9 mouse cellular contexts compared by ENCODE assay signal in the genomic region with DNA sequence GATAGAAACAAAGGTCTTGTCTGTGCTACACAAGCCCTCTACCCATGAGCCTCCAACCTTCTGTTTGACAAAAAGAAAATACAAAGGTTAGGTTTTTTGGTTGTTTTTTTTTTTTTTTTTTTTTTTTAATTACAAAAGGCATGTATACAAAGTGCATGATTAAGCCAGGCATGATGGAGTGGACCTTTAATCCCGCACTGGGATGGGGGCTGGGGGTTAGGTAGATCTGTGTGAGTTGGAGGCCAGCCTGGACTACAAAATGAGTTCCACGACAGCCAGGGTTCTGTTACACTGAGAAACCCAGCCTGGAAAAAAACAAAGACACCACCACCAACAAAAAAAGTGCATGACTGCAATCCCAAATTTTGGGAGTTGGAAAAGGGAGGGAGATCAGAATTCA. TPM values are rescaled to one million over a fixed set of nuclear protein-coding genes. Genes with fewer than 3 reads are reported as not detected.
DNase-seq lines count a peak whose midpoint lies in the region; ATAC-seq and TF ChIP-seq lines count a peak whose summit lies in the region.
"Had no signal": no experiment of that assay in that cellular context is flagged by ENCODE, and none has a peak within 500 bp of the region (broad histone marks: within the 10 kb centered on the region; RNA-seq: fewer than 3 reads in every experiment).

No protein-coding gene starts in this region.

- intact Hi-C loops in heart, postnatal 36 days (cut with DNase I), result no loop called here

- H3K36me3 ChIP-seq in heart, embryonic 14.5 days (ENCODE audit: control insufficient read depth, insufficient read depth, low read length), result no peaks in the 10 kb centered on the region
- H3K36me3 ChIP-seq in E14TG2a.4 (ENCODE audit: insufficient read depth, low read length), result peaks cover 29% of the 10 kb centered on the region
- H3K36me3 ChIP-seq in forebrain, embryonic 14.5 days (ENCODE audit: control insufficient read depth, insufficient read depth, low read length), result peaks cover 3% of the 10 kb centered on the region; the same call in 1 of the 2 replicates
- no peaks in the 10 kb centered on the region for H3K36me3 ChIP-seq in liver, embryonic 16.5 days (ENCODE audit: control insufficient read depth, insufficient read depth)

- peaks cover 12 to 35% of the 10 kb centered on the region in 2 experiments for H3K4me1 ChIP-seq in heart, embryonic 14.5 days (ENCODE audit: control insufficient read depth in 2 of 2, insufficient read depth in 2 of 2, low read length in 2 of 2)
- peaks cover 51% of the 10 kb centered on the region for H3K4me1 ChIP-seq in E14TG2a.4 (replicated peaks; ENCODE audit: low read depth, low read length)
- H3K4me1 ChIP-seq in forebrain, embryonic 14.5 days (ENCODE audit: control insufficient read depth, insufficient read depth, low read length), result peaks cover 17% of the 10 kb centered on the region
- H3K4me1 ChIP-seq in liver, embryonic 16.5 days (ENCODE audit: control insufficient read depth, low read depth, low read length), result peaks cover 25% of the 10 kb centered on the region

- no peak overlapping the region for H3K4me3 ChIP-seq in heart, embryonic 14.5 days (ENCODE audit: control insufficient read depth in 1 of 2, insufficient read depth in 1 of 2, low read depth in 1 of 2, low read length in 2 of 2)
- peak overlapping the region; percentile 87 for H3K4me3 ChIP-seq in E14TG2a.4 (replicated peaks; ENCODE audit: low read length)
- H3K4me3 ChIP-seq in forebrain, embryonic 14.5 days (ENCODE audit: low read depth, low read length), result no peak overlapping the region
- H3K4me3 ChIP-seq in liver, embryonic 16.5 days (ENCODE audit: low read depth, low read length), result peak overlapping the region; percentile 79

- H3K4me2 ChIP-seq in heart, embryonic 14.5 days (ENCODE audit: low read length), result peak overlapping the region; percentile 76; the same call in 1 of the 2 replicates
- H3K4me2 ChIP-seq in forebrain, embryonic 14.5 days (ENCODE audit: low read length), result no peak overlapping the region
- peak overlapping the region; percentile 94 for H3K4me2 ChIP-seq in liver, embryonic 16.5 days (ENCODE audit: low read depth, low read length)

- peak overlapping the region; percentile 83; the same call in 1 of the 2 replicates for H3K9ac ChIP-seq in heart, embryonic 14.5 days (ENCODE audit: low read length)
- peak overlapping the region; percentile 84; the same call in 1 of the 2 replicates for H3K9ac ChIP-seq in forebrain, embryonic 14.5 days (ENCODE audit: low read length)
- peak overlapping the region; percentile 91; the same call in 1 of the 2 replicates for H3K9ac ChIP-seq in liver, embryonic 16.5 days (ENCODE audit: low read depth, low read length)

- TF ChIP-seq CTCF in E14TG2a.4 (conservative IDR thresholded peaks at IDR 0.05; ENCODE audit: low read length), result no peak

- H3K9me3 ChIP-seq in heart, embryonic 14.5 days (ENCODE audit: control insufficient read depth, low read length), result no peaks in the 10 kb centered on the region
- no peaks in the 10 kb centered on the region for H3K9me3 ChIP-seq in E14TG2a.4 (ENCODE audit: low read length)
- H3K9me3 ChIP-seq in forebrain, embryonic 14.5 days (replicated peaks; ENCODE audit: control insufficient read depth, low read length), result no peaks in the 10 kb centered on the region
- H3K9me3 ChIP-seq in liver, embryonic 16.5 days (replicated peaks; ENCODE audit: control insufficient read depth, low read length), result no peaks in the 10 kb centered on the region

- DNase-seq in heart, postnatal 36 days, result no peak
- no peak for DNase-seq in forebrain, embryonic 14.5 days (ENCODE audit: low spot score)
- DNase-seq in MN1 (ENCODE audit: low spot score), result no peak
- DNase-seq in urinary bladder, postnatal 14 days (ENCODE audit: low spot score), result no peak
- DNase-seq: layer of hippocampus, adult 9-11 months had no signal

- peak overlapping the region; percentile 85 to 94; a peak in 2 of 4 replicates for H3K27ac ChIP-seq in heart, embryonic 14.5 days (replicated peaks in 1 of 2; ENCODE audit: control insufficient read depth in 1 of 2, insufficient read depth in 1 of 2, low read depth in 2 of 2, low read length in 2 of 2)
- H3K27ac ChIP-seq in forebrain, embryonic 14.5 days (ENCODE audit: low read depth, low read length), result no peak overlapping the region
- peak overlapping the region; percentile 93 for H3K27ac ChIP-seq in liver, embryonic 16.5 days (ENCODE audit: low read length)

- WGBS in heart, embryonic 14.5 days, result 77% methylated on average over 2 of the region's 2 CpGs
- WGBS in forebrain, embryonic 14.5 days, result 81% methylated on average over 2 of the region's 2 CpGs
- WGBS in liver, embryonic 16.5 days (ENCODE audit: insufficient replicate concordance), result 81% methylated on average over 2 of the region's 2 CpGs

- no peak for ATAC-seq in heart, embryonic 14.5 days (ENCODE audit: insufficient number of reproducible peaks, insufficient read depth, low FRiP score, low read depth)
- ATAC-seq in forebrain, embryonic 14.5 days, result no peak
- ATAC-seq in liver, embryonic 16.5 days (ENCODE audit: low read depth), result no peak
- no peak for ATAC-seq in erythroid progenitor cell, adult 5-6 weeks (replicated peaks; ENCODE audit: low FRiP score, poor library complexity, severe bottlenecking)

- no peaks in the 10 kb centered on the region for H3K27me3 ChIP-seq in heart, embryonic 14.5 days (ENCODE audit: control insufficient read depth, insufficient read depth, low read length)
- no peaks in the 10 kb centered on the region for H3K27me3 ChIP-seq in E14TG2a.4 (ENCODE audit: insufficient read depth, low read length)
- H3K27me3 ChIP-seq in forebrain, embryonic 14.5 days (replicated peaks; ENCODE audit: control insufficient read depth, insufficient read depth, low read length), result no peaks in the 10 kb centered on the region
- H3K27me3 ChIP-seq in liver, embryonic 16.5 days (ENCODE audit: control insufficient read depth, insufficient read depth, low read depth, low read length), result no peaks in the 10 kb centered on the region

RNA-seq across cellular contexts. Expression of a gene that starts 1.4 kb away (rescaled TPM):
- 174 and 175 TPM in 2 replicates for polyA plus RNA-seq in heart, embryonic 14.5 days (2014; fragmentation: Nextera tagmentation; extraction: Ambion mirVana)
- total RNA-seq in heart, postnatal 36 days (2021), result 100 to 1,000 TPM in 1 of 2 experiments, 10 to 100 TPM in 1; 98.7 to 126 TPM
- polyA plus RNA-seq in forebrain, embryonic 14.5 days (2014; fragmentation: Nextera tagmentation; extraction: Ambion mirVana), result 278 and 287 TPM in 2 replicates
- 103 and 104 TPM in 2 replicates for polyA plus RNA-seq in liver, embryonic 16.5 days (2015; fragmentation: Nextera tagmentation; extraction: Ambion mirVana)
- total RNA-seq in erythroid progenitor cell, adult 5-6 weeks (2015; ENCODE audit: low replicate concordance), result 59.5 and 78.6 TPM in 2 replicates
- 48.1 and 60.8 TPM in 2 replicates for total RNA-seq in erythroid progenitor cell, adult 5-6 weeks (2017; ENCODE audit: low replicate concordance)

RNA-seq across cellular contexts. Expression of a gene that starts 15.4 kb away (rescaled TPM):
- polyA plus RNA-seq in heart, embryonic 14.5 days (2014; fragmentation: Nextera tagmentation; extraction: Ambion mirVana), result 50.5 and 53.0 TPM in 2 replicates
- 100 to 1,000 TPM; 272 to 280 TPM for total RNA-seq in heart, postnatal 36 days (2021)
- 4.0 and 4.8 TPM in 2 replicates for polyA plus RNA-seq in forebrain, embryonic 14.5 days (2014; fragmentation: Nextera tagmentation; extraction: Ambion mirVana)
- polyA plus RNA-seq in liver, embryonic 16.5 days (2015; fragmentation: Nextera tagmentation; extraction: Ambion mirVana), result 4.6 and 5.8 TPM in 2 replicates
- not detected in 2 replicates for total RNA-seq in erythroid progenitor cell, adult 5-6 weeks (2015; ENCODE audit: low replicate concordance)
- 0.53 and 1.2 TPM in 2 replicates for total RNA-seq in erythroid progenitor cell, adult 5-6 weeks (2017; ENCODE audit: low replicate concordance)

RNA-seq across cellular contexts. Expression of a gene that starts 21.9 kb away (rescaled TPM):
- 5.2 and 6.6 TPM in 2 replicates for polyA plus RNA-seq in heart, embryonic 14.5 days (2014; fragmentation: Nextera tagmentation; extraction: Ambion mirVana)
- 1 to 10 TPM; 4.2 to 5.9 TPM for total RNA-seq in heart, postnatal 36 days (2021)
- polyA plus RNA-seq in forebrain, embryonic 14.5 days (2014; fragmentation: Nextera tagmentation; extraction: Ambion mirVana), result 3.5 TPM in 2 replicates
- 103 and 105 TPM in 2 replicates for polyA plus RNA-seq in liver, embryonic 16.5 days (2015; fragmentation: Nextera tagmentation; extraction: Ambion mirVana)
- total RNA-seq in erythroid progenitor cell, adult 5-6 weeks (2015; ENCODE audit: low replicate concordance), result 30.6 and 38.6 TPM in 2 replicates
- 63.9 and 69.1 TPM in 2 replicates for total RNA-seq in erythroid progenitor cell, adult 5-6 weeks (2017; ENCODE audit: low replicate concordance)

RNA-seq across cellular contexts. Expression of a gene that starts 45.2 kb away (rescaled TPM):
- polyA plus RNA-seq in heart, embryonic 14.5 days (2014; fragmentation: Nextera tagmentation; extraction: Ambion mirVana), result 20.0 and 22.0 TPM in 2 replicates
- 10 to 100 TPM; 23.0 to 25.5 TPM for total RNA-seq in heart, postnatal 36 days (2021)
- 14.4 and 15.2 TPM in 2 replicates for polyA plus RNA-seq in forebrain, embryonic 14.5 days (2014; fragmentation: Nextera tagmentation; extraction: Ambion mirVana)
- 1.6 and 2.5 TPM in 2 replicates for polyA plus RNA-seq in liver, embryonic 16.5 days (2015; fragmentation: Nextera tagmentation; extraction: Ambion mirVana)
- not detected in 2 replicates for total RNA-seq in erythroid progenitor cell, adult 5-6 weeks (2015; ENCODE audit: low replicate concordance)
- total RNA-seq in erythroid progenitor cell, adult 5-6 weeks (2017; ENCODE audit: low replicate concordance), result not detected in 2 replicates

RNA-seq across cellular contexts. Expression of a gene that starts 45.3 kb away (rescaled TPM):
- 29.7 and 31.8 TPM in 2 replicates for polyA plus RNA-seq in heart, embryonic 14.5 days (2014; fragmentation: Nextera tagmentation; extraction: Ambion mirVana)
- total RNA-seq in heart, postnatal 36 days (2021), result 10 to 100 TPM; 27.0 to 28.9 TPM
- polyA plus RNA-seq in forebrain, embryonic 14.5 days (2014; fragmentation: Nextera tagmentation; extraction: Ambion mirVana), result 18.8 and 21.2 TPM in 2 replicates
- 10.1 and 10.5 TPM in 2 replicates for polyA plus RNA-seq in liver, embryonic 16.5 days (2015; fragmentation: Nextera tagmentation; extraction: Ambion mirVana)
- 4.2 and 10.1 TPM in 2 replicates for total RNA-seq in erythroid progenitor cell, adult 5-6 weeks (2015; ENCODE audit: low replicate concordance)
- total RNA-seq in erythroid progenitor cell, adult 5-6 weeks (2017; ENCODE audit: low replicate concordance), result 0.26 and 3.9 TPM in 2 replicates

Comparison
In these comparisons a context has a peak if more than half of its experiments do, and no peak if none do; other contexts are left out.
1. H3K4me3 ChIP-seq: peak in E14TG2a.4 (single experiment) and liver, embryonic 16.5 days (single experiment); none in heart, embryonic 14.5 days (0 of 2) and forebrain, embryonic 14.5 days (single experiment).
2. RNA of a gene that starts 21.9 kb away (polyA plus RNA-seq): 103 to 105 TPM in liver, embryonic 16.5 days; 5.2 to 6.6 TPM in heart, embryonic 14.5 days and 3.5 TPM in forebrain, embryonic 14.5 days; every median in the first group is over 10 times any median in the second.
3. Peak in every context shown above with its lines, with median percentiles within 50 percentile points of each other: H3K9ac ChIP-seq.